Mouse (Mus musculus): ENCODE data around the gene Prkci. TPM values are rescaled to one million over a fixed set of nuclear protein-coding genes. Genes with fewer than 3 reads are reported as not detected.

The Prkci gene
- polyA plus RNA-seq (2015; fragmentation: Nextera tagmentation; extraction: Ambion mirVana): 24.9 and 28.1 TPM in 2 replicates

- H3K36me3 ChIP-seq: no peaks in the 10 kb centered on the region
- no peaks in the 10 kb centered on the region for H3K27me3 ChIP-seq
- H3K4me2 ChIP-seq: peak within 1 kb of the TSS; percentile 75
- H3K9me3 ChIP-seq: no peaks in the 10 kb centered on the region
- peak within 1 kb of the TSS; percentile 87 for H3K9ac ChIP-seq
- under 1% methylated on average over 50 of the region's 50 CpGs for WGBS
- peaks cover 33% of the 10 kb centered on the region for H3K4me1 ChIP-seq (replicated peaks)
- peak within 1 kb of the TSS; percentile 92 for H3K4me3 ChIP-seq
- ATAC-seq (ENCODE audit: low read depth): peak; percentile 99
- peak within 1 kb of the TSS; percentile 86 for H3K27ac ChIP-seq (replicated peaks)
Measured at GRCm38 (mm10) chr3:30995283-30995898, at the start of gene Prkci. TSS of gene Prkci (plus strand) at chr3:30995747.

DNA sequence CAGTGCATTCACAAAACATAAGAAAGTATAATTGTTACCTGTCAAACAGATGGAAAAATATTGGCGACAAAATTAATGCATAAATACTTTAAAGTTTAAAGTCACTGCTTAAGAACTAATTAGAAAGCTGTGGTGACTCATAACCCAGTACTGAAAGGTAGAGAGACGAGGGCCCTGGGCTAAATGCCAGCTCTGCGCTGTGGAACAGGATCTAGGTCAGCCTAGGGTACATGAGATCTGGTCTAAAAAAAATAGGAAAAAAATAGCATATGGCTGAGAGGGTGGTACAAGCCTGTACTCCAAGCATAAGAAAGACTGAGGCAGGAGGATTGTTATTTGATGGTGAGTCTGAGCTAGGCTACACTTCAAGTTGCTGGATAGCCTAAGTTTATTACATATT is 43.9 kb upstream of the Prkci start:
- Histone ChIP-seq H3K27ac (replicated peaks) (no peak overlapping the region), H3K9ac (no peak overlapping the region), H3K36me3 (peaks cover 74% of the 10 kb centered on the region), H3K4me2 (no peak overlapping the region), H3K4me1 (replicated peaks) (no peaks in the 10 kb centered on the region), H3K4me3 (no peak overlapping the region), H3K27me3 (no peaks in the 10 kb centered on the region), H3K9me3 (no peaks in the 10 kb centered on the region)
- WGBS: 92% methylated on average over 3 of the region's 3 CpGs
- no peak for ATAC-seq (ENCODE audit: low read depth)

DNA sequence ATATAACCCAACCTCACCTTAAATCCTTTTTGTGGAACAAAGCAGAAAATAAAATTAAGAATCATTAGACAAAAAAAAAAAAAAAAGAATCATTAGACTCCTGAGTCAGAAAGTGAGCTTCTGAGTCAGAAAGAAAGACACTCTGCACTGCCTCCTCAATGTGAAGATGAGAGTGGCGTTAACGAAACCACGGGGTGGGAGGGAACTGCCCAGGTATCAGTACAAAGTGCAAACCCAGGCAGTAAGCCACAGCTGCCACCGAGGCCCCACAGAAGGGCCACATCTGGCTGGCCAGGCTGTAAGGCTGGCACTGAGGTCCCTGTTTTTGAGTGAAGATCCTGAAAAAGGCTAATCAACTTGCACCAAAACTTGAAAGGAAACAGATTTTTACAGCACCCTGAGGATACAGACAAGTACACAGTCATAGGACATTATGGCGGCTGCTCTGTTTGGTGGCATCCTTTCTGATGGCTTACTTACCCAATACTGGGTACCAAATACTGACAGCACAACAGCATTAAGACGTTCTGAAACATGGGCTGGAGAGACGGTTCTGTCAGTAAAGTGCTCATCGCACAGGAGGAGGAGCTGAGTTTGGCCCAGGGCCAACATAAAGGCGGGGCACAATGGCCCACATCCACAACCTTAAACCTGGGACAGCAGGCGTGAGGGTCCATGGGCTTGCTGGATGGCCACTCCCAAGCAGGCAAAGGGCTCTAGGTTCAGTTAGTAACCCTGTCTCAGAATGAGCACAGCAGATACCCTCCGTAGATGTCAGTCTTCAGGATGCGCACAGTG is 43.1 kb upstream of the Prkci start:
- ATAC-seq (ENCODE audit: low read depth): no peak
- H3K4me3 ChIP-seq: no peak overlapping the region
- no peak overlapping the region for H3K27ac ChIP-seq (replicated peaks)
- H3K9me3 ChIP-seq: no peaks in the 10 kb centered on the region
- peaks cover 74% of the 10 kb centered on the region for H3K36me3 ChIP-seq
- H3K4me2 ChIP-seq: no peak overlapping the region
- no peak overlapping the region for H3K9ac ChIP-seq
- no peaks in the 10 kb centered on the region for H3K4me1 ChIP-seq (replicated peaks)
- no peaks in the 10 kb centered on the region for H3K27me3 ChIP-seq
- 84% methylated on average over 12 of the region's 12 CpGs for WGBS

DNA sequence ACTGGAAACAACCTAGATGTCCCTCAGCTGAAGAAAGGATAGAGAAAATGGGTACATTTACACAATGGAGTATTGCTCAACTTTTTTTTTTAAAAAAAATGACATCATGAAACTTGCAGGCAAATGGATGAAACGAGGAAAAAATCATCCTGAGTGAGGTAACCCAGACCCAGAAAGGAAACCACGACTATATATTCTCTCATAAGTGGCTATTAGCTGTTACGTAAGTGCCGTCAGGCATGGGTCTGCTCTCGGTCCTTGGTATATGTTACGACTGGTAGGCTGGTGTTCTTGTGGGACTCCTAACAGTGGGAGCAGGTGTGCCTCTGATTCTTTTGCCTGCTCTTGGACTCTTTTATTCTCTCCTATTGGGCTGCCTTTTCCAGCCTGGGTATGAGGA is 39.2 kb upstream of the Prkci start:
- WGBS: 95% methylated on average over 6 of the region's 6 CpGs
- ATAC-seq (ENCODE audit: low read depth): no peak
- no peak overlapping the region for H3K27ac ChIP-seq (replicated peaks)
- no peaks in the 10 kb centered on the region for H3K4me1 ChIP-seq (replicated peaks)
- H3K36me3 ChIP-seq: peaks cover 90% of the 10 kb centered on the region
- no peaks in the 10 kb centered on the region for H3K27me3 ChIP-seq
- H3K4me3 ChIP-seq: no peak overlapping the region
- no peak overlapping the region for H3K4me2 ChIP-seq
- H3K9ac ChIP-seq: no peak overlapping the region
- H3K9me3 ChIP-seq: no peaks in the 10 kb centered on the region

DNA sequence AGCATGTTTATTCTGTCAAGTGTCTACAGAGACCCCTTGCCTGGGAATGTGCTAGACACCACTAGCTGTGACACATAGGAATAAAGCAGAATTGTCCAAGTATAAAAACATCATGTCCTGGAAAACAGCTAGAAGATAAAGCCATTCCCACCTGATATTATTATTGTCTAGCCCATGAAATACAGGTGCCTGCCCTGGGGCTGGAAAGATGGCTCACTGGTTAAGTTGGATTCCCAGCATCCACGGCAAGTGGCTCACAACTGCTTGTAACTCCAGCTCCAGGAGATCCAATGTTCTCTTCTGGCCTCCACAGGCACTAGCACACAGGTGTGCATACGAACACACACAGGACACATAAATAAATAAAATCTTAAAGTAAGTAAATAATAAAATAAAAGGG is 36.8 kb upstream of the Prkci start:
- H3K9me3 ChIP-seq: no peaks in the 10 kb centered on the region
- 85% methylated on average over 2 of the region's 2 CpGs for WGBS
- no peaks in the 10 kb centered on the region for H3K4me1 ChIP-seq (replicated peaks)
- no peaks in the 10 kb centered on the region for H3K27me3 ChIP-seq
- ATAC-seq (ENCODE audit: low read depth): no peak
- H3K36me3 ChIP-seq: peaks cover 90% of the 10 kb centered on the region
- no peak overlapping the region for H3K27ac ChIP-seq (replicated peaks)
- no peak overlapping the region for H3K9ac ChIP-seq
- no peak overlapping the region for H3K4me2 ChIP-seq
- H3K4me3 ChIP-seq: no peak overlapping the region

DNA sequence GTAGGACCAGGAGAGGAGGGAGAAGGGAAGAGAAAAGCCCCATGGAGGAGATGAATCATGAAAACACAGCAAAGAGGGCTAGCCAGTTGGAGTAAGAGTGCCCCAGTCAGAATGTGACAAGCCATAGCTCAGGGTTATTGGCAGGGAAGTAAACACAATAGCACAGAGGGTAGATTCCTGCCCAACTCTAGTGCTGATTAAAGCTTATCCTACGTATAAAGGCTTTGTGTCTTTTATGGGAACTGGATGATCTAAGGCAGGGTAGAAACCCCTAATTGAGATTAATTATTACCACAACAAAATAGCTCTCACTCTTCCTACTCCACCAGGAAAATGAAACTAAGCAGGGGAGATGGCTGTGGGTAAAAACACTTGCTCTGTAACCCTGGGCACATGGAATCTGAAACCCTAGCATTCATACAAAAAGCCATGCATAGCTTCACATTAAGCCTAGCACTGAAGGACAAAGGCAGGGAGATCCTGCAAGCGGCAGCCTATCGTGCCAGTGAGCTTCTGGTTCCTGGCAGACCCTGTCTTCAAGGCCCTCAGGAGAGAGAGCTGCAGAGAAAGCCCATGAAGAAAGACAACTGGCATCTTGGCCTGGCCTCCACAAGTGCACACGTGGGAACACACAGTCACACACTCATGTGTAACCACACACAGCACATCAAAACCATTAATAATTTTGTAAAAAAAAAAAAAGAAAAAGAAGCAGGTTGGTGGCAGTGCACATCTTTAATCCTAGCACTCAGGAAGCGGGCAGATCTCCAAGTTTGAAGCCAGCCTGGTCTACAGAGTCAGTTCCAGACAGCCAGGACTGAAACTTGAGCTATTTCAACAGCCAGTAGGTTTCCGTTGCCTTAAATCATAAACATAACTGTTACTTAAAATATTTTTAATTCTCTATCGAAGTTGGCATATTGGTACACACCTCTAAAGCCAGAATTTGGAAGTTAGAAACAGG is 35.4 kb upstream of the Prkci start:
- Histone ChIP-seq H3K27me3 (no peaks in the 10 kb centered on the region), H3K9me3 (no peaks in the 10 kb centered on the region), H3K4me3 (no peak overlapping the region), H3K27ac (replicated peaks) (no peak overlapping the region), H3K4me2 (no peak overlapping the region), H3K4me1 (replicated peaks) (no peaks in the 10 kb centered on the region), H3K9ac (no peak overlapping the region), H3K36me3 (peaks cover 91% of the 10 kb centered on the region)
- WGBS: 74% methylated on average over 7 of the region's 7 CpGs
- no peak for ATAC-seq (ENCODE audit: low read depth)

- no peak overlapping the region for H3K27ac ChIP-seq (replicated peaks)
- peaks cover 70% of the 10 kb centered on the region for H3K36me3 ChIP-seq
- no peak overlapping the region for H3K4me3 ChIP-seq
- no peaks in the 10 kb centered on the region for H3K9me3 ChIP-seq
- peaks cover 11% of the 10 kb centered on the region for H3K4me1 ChIP-seq (replicated peaks)
- WGBS: 96% methylated on average over 4 of the region's 4 CpGs
- no peak overlapping the region for H3K9ac ChIP-seq
- H3K27me3 ChIP-seq: no peaks in the 10 kb centered on the region
- no peak for ATAC-seq (ENCODE audit: low read depth)
- no peak overlapping the region for H3K4me2 ChIP-seq
Measured at GRCm38 (mm10) chr3:30963100-30963499, 32.4 kb upstream of the Prkci start.

GRCm38 (mm10) chr3:30964216-30964615 is 31.3 kb upstream of the Prkci start:
- WGBS: 83% methylated on average over 3 of the region's 3 CpGs
- H3K4me2 ChIP-seq: no peak overlapping the region
- no peak overlapping the region for H3K4me3 ChIP-seq
- H3K36me3 ChIP-seq: peaks cover 58% of the 10 kb centered on the region
- no peak overlapping the region for H3K27ac ChIP-seq (replicated peaks)
- no peaks in the 10 kb centered on the region for H3K27me3 ChIP-seq
- ATAC-seq (ENCODE audit: low read depth): no peak
- peaks cover 14% of the 10 kb centered on the region for H3K4me1 ChIP-seq (replicated peaks)
- H3K9ac ChIP-seq: no peak overlapping the region
- H3K9me3 ChIP-seq: no peaks in the 10 kb centered on the region

DNA sequence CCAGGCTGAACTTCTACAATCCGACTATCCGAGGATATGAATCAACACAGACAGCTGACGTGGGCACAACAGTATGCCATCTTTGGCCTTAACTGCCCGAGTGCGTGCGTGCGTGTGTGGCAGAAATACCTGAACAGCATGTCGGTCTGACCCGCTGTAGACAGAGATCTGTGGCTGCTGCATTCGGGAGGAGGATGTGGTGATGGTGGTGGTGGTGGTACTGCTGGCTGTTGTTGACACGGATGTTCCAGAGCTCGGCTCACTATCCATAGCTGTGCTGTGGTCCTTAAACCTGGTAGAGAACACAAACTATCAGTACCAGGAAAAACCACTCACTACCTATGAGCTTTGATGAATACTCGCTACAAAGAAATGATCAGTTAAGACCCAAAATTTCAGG is 29.9 kb upstream of the Prkci start:
- no peaks in the 10 kb centered on the region for H3K9me3 ChIP-seq
- H3K9ac ChIP-seq: no peak overlapping the region
- no peaks in the 10 kb centered on the region for H3K27me3 ChIP-seq
- H3K27ac ChIP-seq (replicated peaks): no peak overlapping the region
- peaks cover 14% of the 10 kb centered on the region for H3K4me1 ChIP-seq (replicated peaks)
- no peak overlapping the region for H3K4me3 ChIP-seq
- H3K4me2 ChIP-seq: no peak overlapping the region
- H3K36me3 ChIP-seq: peaks cover 44% of the 10 kb centered on the region
- 96% methylated on average over 13 of the region's 13 CpGs for WGBS
- ATAC-seq (ENCODE audit: low read depth): no peak

DNA sequence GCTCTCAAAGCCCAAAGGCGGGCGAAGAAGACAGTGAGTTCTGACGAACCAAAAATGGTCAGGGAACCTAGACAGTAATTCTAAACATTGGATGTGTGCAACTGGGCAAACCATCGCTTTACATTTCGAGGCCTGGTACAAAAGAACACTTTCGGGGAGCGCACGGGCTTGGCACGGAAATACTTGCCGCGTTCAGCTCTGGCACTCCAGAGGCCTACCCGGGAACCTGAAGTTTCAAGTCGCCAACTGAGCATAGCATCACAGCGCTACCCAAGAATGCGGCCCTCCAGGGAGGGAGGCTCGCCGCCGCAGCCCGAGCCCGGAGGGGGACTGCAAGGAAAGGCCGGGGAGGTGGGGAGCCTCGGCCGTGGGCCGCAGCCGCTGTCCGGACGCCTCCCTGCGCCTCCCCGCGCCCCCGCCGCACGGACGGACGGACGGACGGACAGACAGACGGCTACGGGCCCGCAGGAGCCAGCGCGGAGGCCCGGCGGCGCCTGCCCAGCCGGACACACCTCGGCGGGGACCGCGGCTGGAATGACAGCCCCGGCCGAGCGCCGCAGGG is 26.9 kb upstream of the Prkci start:
- Histone ChIP-seq H3K9ac (peak overlapping the region; percentile 99), H3K4me1 (replicated peaks) (peaks cover 14% of the 10 kb centered on the region), H3K36me3 (peaks cover 21% of the 10 kb centered on the region), H3K27me3 (no peaks in the 10 kb centered on the region), H3K27ac (replicated peaks) (peak overlapping the region; percentile 93), H3K9me3 (no peaks in the 10 kb centered on the region), H3K4me2 (peak overlapping the region; percentile 61), H3K4me3 (peak overlapping the region; percentile 98)
- peak; percentile 83 for ATAC-seq (ENCODE audit: low read depth)
- WGBS: under 1% methylated on average over 54 of the region's 54 CpGs

GRCm38 (mm10) chr3:30969104-30969581 is 26.4 kb upstream of the Prkci start, which contains the start of gene Phc3:
TSS of gene Phc3 (minus strand) at chr3:30969415.
- H3K4me1 ChIP-seq (replicated peaks): peaks cover 14% of the 10 kb centered on the region
- ATAC-seq (ENCODE audit: low read depth): peak; percentile 96
- H3K36me3 ChIP-seq: peaks cover 16% of the 10 kb centered on the region
- H3K4me2 ChIP-seq: peak within 1 kb of the TSS; percentile 61
- H3K27me3 ChIP-seq: no peaks in the 10 kb centered on the region
- under 1% methylated on average over 34 of the region's 34 CpGs for WGBS
- peak within 1 kb of the TSS; percentile 99 for H3K9ac ChIP-seq
- peak within 1 kb of the TSS; percentile 98 for H3K4me3 ChIP-seq
- peak within 1 kb of the TSS; percentile 93 for H3K27ac ChIP-seq (replicated peaks)
- no peaks in the 10 kb centered on the region for H3K9me3 ChIP-seq
